Mouse (Mus musculus) ES-Bruce4 (cell line): ENCODE measurements around the gene Knl1.

ENCODE experiments used
- CTCF ChIP-seq: IDR thresholded peaks from one replicate; pipeline ENCODE4 v1.8.1; 2011; ENCODE audit warnings: low read depth, low read length
- EP300 ChIP-seq: IDR thresholded peaks from 2 replicates; pipeline ENCODE4 v1.6.1; 2011; ENCODE audit warnings: low read depth, low read length; ENCODE audit not compliant: insufficient read depth

GRCm38 (mm10) chr2:119006886-119007285, 40.0 kb upstream of the Knl1 start:
- TF ChIP-seq CTCF (no peak), EP300 (no peak)
